Mouse (Mus musculus): ENCODE measurements around the gene Gria1. TPM values are rescaled to one million over a fixed set of nuclear protein-coding genes. Genes with fewer than 3 reads are reported as not detected.

Gria1 gene
- polyA plus RNA-seq, 1 experiment from 2014 or later, result 3.2 TPM

- H3K27ac ChIP-seq (ENCODE audit: low read length), result no peak overlapping the region
- no peaks in the 10 kb centered on the region for H3K27me3 ChIP-seq (ENCODE audit: control insufficient read depth, insufficient read depth, low read length)
- H3K9ac ChIP-seq (replicated peaks; ENCODE audit: low read depth, low read length), result no peak overlapping the region
- no peak overlapping the region for H3K4me2 ChIP-seq (replicated peaks; ENCODE audit: low read depth, low read length)
- H3K9me3 ChIP-seq (ENCODE audit: control insufficient read depth, low read depth, low read length), result no peaks in the 10 kb centered on the region
- H3K4me3 ChIP-seq (ENCODE audit: low read depth, low read length), result no peak overlapping the region
- WGBS, result 66% methylated on average over 6 of the region's 6 CpGs
- ATAC-seq (ENCODE audit: insufficient number of reproducible peaks, insufficient read depth, low FRiP score, low read depth), result no peak
- H3K4me1 ChIP-seq (ENCODE audit: control insufficient read depth, insufficient read depth, low read length), result no peaks in the 10 kb centered on the region
- H3K36me3 ChIP-seq (ENCODE audit: control insufficient read depth, insufficient read depth, low read length), result no peaks in the 10 kb centered on the region
Observed at GRCm38 (mm10) chr11:57072171-57072570, 61.0 kb downstream of the Gria1 start.

- no peak overlapping the region for H3K4me3 ChIP-seq (ENCODE audit: low read depth, low read length)
- H3K9me3 ChIP-seq (ENCODE audit: control insufficient read depth, low read depth, low read length), result no peaks in the 10 kb centered on the region
- WGBS, result 72% methylated on average over 3 of the region's 3 CpGs
- no peak overlapping the region for H3K4me2 ChIP-seq (replicated peaks; ENCODE audit: low read depth, low read length)
- H3K27me3 ChIP-seq (ENCODE audit: control insufficient read depth, insufficient read depth, low read length), result no peaks in the 10 kb centered on the region
- no peak overlapping the region for H3K9ac ChIP-seq (replicated peaks; ENCODE audit: low read depth, low read length)
- no peak overlapping the region for H3K27ac ChIP-seq (ENCODE audit: low read length)
- H3K4me1 ChIP-seq (ENCODE audit: control insufficient read depth, insufficient read depth, low read length), result no peaks in the 10 kb centered on the region
- H3K36me3 ChIP-seq (ENCODE audit: control insufficient read depth, insufficient read depth, low read length), result no peaks in the 10 kb centered on the region
- ATAC-seq (ENCODE audit: insufficient number of reproducible peaks, insufficient read depth, low FRiP score, low read depth), result no peak
Observed at GRCm38 (mm10) chr11:57079423-57079822, 68.2 kb downstream of the Gria1 start.

- WGBS, result 77% methylated on average over 5 of the region's 5 CpGs
- Histone ChIP-seq H3K27me3 (ENCODE audit: control insufficient read depth, insufficient read depth, low read length) (no peaks in the 10 kb centered on the region), H3K36me3 (ENCODE audit: control insufficient read depth, insufficient read depth, low read length) (no peaks in the 10 kb centered on the region), H3K27ac (ENCODE audit: low read length) (no peak overlapping the region), H3K9ac (replicated peaks; ENCODE audit: low read depth, low read length) (no peak overlapping the region), H3K4me1 (ENCODE audit: control insufficient read depth, insufficient read depth, low read length) (no peaks in the 10 kb centered on the region), H3K4me2 (replicated peaks; ENCODE audit: low read depth, low read length) (no peak overlapping the region), H3K9me3 (ENCODE audit: control insufficient read depth, low read depth, low read length) (no peaks in the 10 kb centered on the region), H3K4me3 (ENCODE audit: low read depth, low read length) (no peak overlapping the region)
- no peak for ATAC-seq (ENCODE audit: insufficient number of reproducible peaks, insufficient read depth, low FRiP score, low read depth)
Observed at GRCm38 (mm10) chr11:57089527-57089926, 78.3 kb downstream of the Gria1 start.

- ATAC-seq (ENCODE audit: insufficient number of reproducible peaks, insufficient read depth, low FRiP score, low read depth), result no peak
- H3K27ac ChIP-seq (ENCODE audit: low read length), result no peak overlapping the region
- no peak overlapping the region for H3K9ac ChIP-seq (replicated peaks; ENCODE audit: low read depth, low read length)
- no peaks in the 10 kb centered on the region for H3K4me1 ChIP-seq (ENCODE audit: control insufficient read depth, insufficient read depth, low read length)
- no peaks in the 10 kb centered on the region for H3K9me3 ChIP-seq (ENCODE audit: control insufficient read depth, low read depth, low read length)
- no peak overlapping the region for H3K4me2 ChIP-seq (replicated peaks; ENCODE audit: low read depth, low read length)
- H3K36me3 ChIP-seq (ENCODE audit: control insufficient read depth, insufficient read depth, low read length), result no peaks in the 10 kb centered on the region
- H3K27me3 ChIP-seq (ENCODE audit: control insufficient read depth, insufficient read depth, low read length), result no peaks in the 10 kb centered on the region
- H3K4me3 ChIP-seq (ENCODE audit: low read depth, low read length), result no peak overlapping the region
Observed at GRCm38 (mm10) chr11:57090705-57091104, 79.5 kb downstream of the Gria1 start.

GRCm38 (mm10) chr11:57091276-57091914, 80.2 kb downstream of the Gria1 start:
- Histone ChIP-seq H3K9ac (replicated peaks; ENCODE audit: low read depth, low read length) (no peak overlapping the region), H3K4me3 (ENCODE audit: low read depth, low read length) (no peak overlapping the region)
- WGBS, result 68% methylated on average over 3 of the region's 3 CpGs

GRCm38 (mm10) chr11:57100491-57100890, 89.3 kb downstream of the Gria1 start:
- no peaks in the 10 kb centered on the region for H3K9me3 ChIP-seq (ENCODE audit: control insufficient read depth, low read depth, low read length)
- no peak overlapping the region for H3K4me3 ChIP-seq (ENCODE audit: low read depth, low read length)
- H3K4me1 ChIP-seq (ENCODE audit: control insufficient read depth, insufficient read depth, low read length), result no peaks in the 10 kb centered on the region
- no peak overlapping the region for H3K27ac ChIP-seq (ENCODE audit: low read length)
- 56% methylated on average over 5 of the region's 5 CpGs for WGBS
- no peak overlapping the region for H3K9ac ChIP-seq (replicated peaks; ENCODE audit: low read depth, low read length)
- ATAC-seq (ENCODE audit: insufficient number of reproducible peaks, insufficient read depth, low FRiP score, low read depth), result no peak
- H3K4me2 ChIP-seq (replicated peaks; ENCODE audit: low read depth, low read length), result no peak overlapping the region
- H3K27me3 ChIP-seq (ENCODE audit: control insufficient read depth, insufficient read depth, low read length), result no peaks in the 10 kb centered on the region
- H3K36me3 ChIP-seq (ENCODE audit: control insufficient read depth, insufficient read depth, low read length), result no peaks in the 10 kb centered on the region

More at GRCm38 (mm10) chr11:57091276-57091914, 80.2 kb downstream of the Gria1 start:
- no peaks in the 10 kb centered on the region for H3K27me3 ChIP-seq (ENCODE audit: control insufficient read depth, insufficient read depth, low read length)
- no peak overlapping the region for H3K4me2 ChIP-seq (replicated peaks; ENCODE audit: low read depth, low read length)
- no peaks in the 10 kb centered on the region for H3K36me3 ChIP-seq (ENCODE audit: control insufficient read depth, insufficient read depth, low read length)
- H3K27ac ChIP-seq (ENCODE audit: low read length), result no peak overlapping the region
- no peak for ATAC-seq (ENCODE audit: insufficient number of reproducible peaks, insufficient read depth, low FRiP score, low read depth)
- no peaks in the 10 kb centered on the region for H3K9me3 ChIP-seq (ENCODE audit: control insufficient read depth, low read depth, low read length)
- H3K4me1 ChIP-seq (ENCODE audit: control insufficient read depth, insufficient read depth, low read length), result no peaks in the 10 kb centered on the region

GRCm38 (mm10) chr11:57103751-57104254, 92.6 kb downstream of the Gria1 start:
- no peaks in the 10 kb centered on the region for H3K4me1 ChIP-seq (ENCODE audit: control insufficient read depth, insufficient read depth, low read length)
- no peaks in the 10 kb centered on the region for H3K9me3 ChIP-seq (ENCODE audit: control insufficient read depth, low read depth, low read length)
- ATAC-seq (ENCODE audit: insufficient number of reproducible peaks, insufficient read depth, low FRiP score, low read depth), result no peak
- no peak overlapping the region for H3K27ac ChIP-seq (ENCODE audit: low read length)
- H3K36me3 ChIP-seq (ENCODE audit: control insufficient read depth, insufficient read depth, low read length), result no peaks in the 10 kb centered on the region
- WGBS, result 74% methylated on average over 5 of the region's 5 CpGs
- H3K4me3 ChIP-seq (ENCODE audit: low read depth, low read length), result no peak overlapping the region
- H3K4me2 ChIP-seq (replicated peaks; ENCODE audit: low read depth, low read length), result no peak overlapping the region
- no peak overlapping the region for H3K9ac ChIP-seq (replicated peaks; ENCODE audit: low read depth, low read length)
- no peaks in the 10 kb centered on the region for H3K27me3 ChIP-seq (ENCODE audit: control insufficient read depth, insufficient read depth, low read length)

- Histone ChIP-seq H3K4me1 (ENCODE audit: control insufficient read depth, insufficient read depth, low read length) (no peaks in the 10 kb centered on the region), H3K9ac (replicated peaks; ENCODE audit: low read depth, low read length) (no peak overlapping the region), H3K27me3 (ENCODE audit: control insufficient read depth, insufficient read depth, low read length) (no peaks in the 10 kb centered on the region), H3K4me2 (replicated peaks; ENCODE audit: low read depth, low read length) (no peak overlapping the region), H3K4me3 (ENCODE audit: low read depth, low read length) (no peak overlapping the region), H3K9me3 (ENCODE audit: control insufficient read depth, low read depth, low read length) (no peaks in the 10 kb centered on the region), H3K27ac (ENCODE audit: low read length) (no peak overlapping the region), H3K36me3 (ENCODE audit: control insufficient read depth, insufficient read depth, low read length) (no peaks in the 10 kb centered on the region)
- no peak for ATAC-seq (ENCODE audit: insufficient number of reproducible peaks, insufficient read depth, low FRiP score, low read depth)
- 85% methylated on average over 3 of the region's 3 CpGs for WGBS
Observed at GRCm38 (mm10) chr11:57105683-57106082, 94.5 kb downstream of the Gria1 start.

GRCm38 (mm10) chr11:57112386-57112785, 101.2 kb downstream of the Gria1 start:
- H3K4me3 ChIP-seq (ENCODE audit: low read depth, low read length), result no peak overlapping the region
- no peaks in the 10 kb centered on the region for H3K4me1 ChIP-seq (ENCODE audit: control insufficient read depth, insufficient read depth, low read length)
- H3K4me2 ChIP-seq (replicated peaks; ENCODE audit: low read depth, low read length), result no peak overlapping the region
- H3K36me3 ChIP-seq (ENCODE audit: control insufficient read depth, insufficient read depth, low read length), result no peaks in the 10 kb centered on the region
- no peak overlapping the region for H3K27ac ChIP-seq (ENCODE audit: low read length)
- H3K27me3 ChIP-seq (ENCODE audit: control insufficient read depth, insufficient read depth, low read length), result no peaks in the 10 kb centered on the region
- no peak overlapping the region for H3K9ac ChIP-seq (replicated peaks; ENCODE audit: low read depth, low read length)
- ATAC-seq (ENCODE audit: insufficient number of reproducible peaks, insufficient read depth, low FRiP score, low read depth), result no peak
- WGBS, result 85% methylated on average over 8 of the region's 8 CpGs
- H3K9me3 ChIP-seq (ENCODE audit: control insufficient read depth, low read depth, low read length), result no peaks in the 10 kb centered on the region

Measured in stomach, embryonic 14.5 days (tissue).